Mouse (Mus musculus): Measurements from ENCODE around the gene Nacc2.

Gene Nacc2

GRCm38 (mm10) chr2:26139034-26139544 lies 16.1 kb upstream of the Nacc2 start:
- DNase-seq = no peak

- DNase-seq = peak in 1 of 2 experiments; percentile 40
These were observed 15.4 kb upstream of the Nacc2 start for GRCm38 (mm10) chr2:26138252-26139033.

- no peak for DNase-seq
These were observed 11.6 kb upstream of the Nacc2 start for GRCm38 (mm10) chr2:26134591-26134990.

GRCm38 (mm10) chr2:26132628-26133551 lies 9.9 kb upstream of the Nacc2 start:
- DNase-seq = peak; percentile 82 to 86

GRCm38 (mm10) chr2:26131327-26131726 lies 8.3 kb upstream of the Nacc2 start:
- no peak for DNase-seq

- no peak for DNase-seq
These were observed 6.9 kb upstream of the Nacc2 start for GRCm38 (mm10) chr2:26129962-26130361.

GRCm38 (mm10) chr2:26129346-26129745 lies 6.3 kb upstream of the Nacc2 start:
- DNase-seq = no peak

- DNase-seq = peak; percentile 72 to 90
These were observed 595 bp downstream of the Nacc2 start for GRCm38 (mm10) chr2:26122171-26123078.

GRCm38 (mm10) chr2:26121541-26122083 lies 1.4 kb downstream of the Nacc2 start:
- peak in 1 of 2 experiments; percentile 39 for DNase-seq

- DNase-seq = no peak
These were observed 3.4 kb downstream of the Nacc2 start for GRCm38 (mm10) chr2:26119626-26120025.

GRCm38 (mm10) chr2:26119310-26119592 lies 3.8 kb downstream of the Nacc2 start:
- no peak for DNase-seq

GRCm38 (mm10) chr2:26118584-26119309 lies 4.3 kb downstream of the Nacc2 start:
- peak; percentile 53 to 54 for DNase-seq

- no peak for DNase-seq
These were observed 5.4 kb downstream of the Nacc2 start for GRCm38 (mm10) chr2:26117580-26117979.

- DNase-seq = no peak
These were observed 6.5 kb downstream of the Nacc2 start for GRCm38 (mm10) chr2:26116550-26116949.

GRCm38 (mm10) chr2:26115215-26115614 lies 7.8 kb downstream of the Nacc2 start:
- peak in 1 of 2 experiments; percentile 31 for DNase-seq

GRCm38 (mm10) chr2:26108237-26108636 lies 14.8 kb downstream of the Nacc2 start:
- DNase-seq = peak in 1 of 2 experiments; percentile 57

GRCm38 (mm10) chr2:26107011-26107410 lies 16.0 kb downstream of the Nacc2 start:
- DNase-seq = no peak

- DNase-seq = no peak
These were observed 16.8 kb downstream of the Nacc2 start for GRCm38 (mm10) chr2:26106233-26106632.

- no peak for DNase-seq
These were observed 22.7 kb downstream of the Nacc2 start for GRCm38 (mm10) chr2:26100296-26100695.

GRCm38 (mm10) chr2:26099851-26100250 lies 23.2 kb downstream of the Nacc2 start:
- DNase-seq = no peak

GRCm38 (mm10) chr2:26099260-26099659 lies 23.8 kb downstream of the Nacc2 start:
- no peak for DNase-seq

- DNase-seq = no peak
These were observed 29.1 kb downstream of the Nacc2 start for GRCm38 (mm10) chr2:26093897-26094296.

Data from cerebellum, adult 18-20 months (tissue).